Mouse (Mus musculus): ENCODE results near the gene Hk3.

The Hk3 gene

DNA sequence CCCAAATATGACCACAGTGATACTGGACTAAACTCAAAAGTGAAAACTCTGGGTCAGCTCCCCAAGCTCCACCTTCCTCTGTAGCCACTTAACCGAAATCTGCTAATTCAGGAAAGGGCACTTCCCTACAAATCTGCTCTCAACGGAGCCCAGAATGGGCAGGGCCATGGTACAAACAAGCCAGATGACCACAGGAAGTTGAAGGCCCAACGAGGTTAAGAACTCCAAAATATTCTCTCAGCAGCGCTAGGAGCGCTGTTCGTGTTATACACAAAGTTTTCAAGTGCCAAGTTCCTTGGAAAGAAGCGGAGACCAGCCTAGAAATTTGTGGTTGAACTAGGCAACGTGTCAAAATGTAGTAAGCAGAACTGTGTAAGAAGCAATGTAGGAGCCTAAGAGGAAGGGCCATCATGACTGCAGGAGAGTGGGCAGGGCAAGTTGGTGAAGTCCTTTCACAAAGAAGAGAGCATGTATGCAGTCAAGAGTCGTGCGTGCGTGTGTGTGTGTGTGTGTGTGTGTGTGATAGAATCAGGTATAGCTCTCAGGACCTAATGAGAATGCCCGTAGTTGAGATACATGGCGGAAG is at the start of gene Hk3:
Gene Hk3 (minus strand): TSS at position 192 of the 586 bp plus-strand sequence.
- DNase-seq = no peak

DNA sequence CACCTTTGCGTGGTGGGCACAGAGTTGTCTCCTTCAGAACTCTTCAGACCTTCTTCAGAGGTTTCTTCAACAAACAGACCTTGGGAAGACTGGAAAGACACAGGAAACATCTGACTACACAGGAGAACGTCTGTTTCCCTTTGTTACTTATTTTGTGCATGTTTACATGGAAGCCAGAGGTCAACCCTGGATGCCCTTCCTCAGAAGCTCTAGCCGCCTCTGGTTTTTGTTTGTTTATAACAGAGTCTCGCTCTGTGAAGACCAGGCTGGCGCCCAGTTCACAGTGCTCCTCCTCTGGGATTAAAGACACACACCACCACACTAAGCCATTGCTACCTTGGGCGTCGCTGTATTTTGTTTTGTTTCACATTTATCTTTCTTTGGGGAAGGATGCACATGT is 48.5 kb upstream of the Hk3 start:
- DNase-seq = no peak

GRCm38 (mm10) chr13:55063276-55063675 is 42.1 kb upstream of the Hk3 start:
- no peak for DNase-seq

DNA sequence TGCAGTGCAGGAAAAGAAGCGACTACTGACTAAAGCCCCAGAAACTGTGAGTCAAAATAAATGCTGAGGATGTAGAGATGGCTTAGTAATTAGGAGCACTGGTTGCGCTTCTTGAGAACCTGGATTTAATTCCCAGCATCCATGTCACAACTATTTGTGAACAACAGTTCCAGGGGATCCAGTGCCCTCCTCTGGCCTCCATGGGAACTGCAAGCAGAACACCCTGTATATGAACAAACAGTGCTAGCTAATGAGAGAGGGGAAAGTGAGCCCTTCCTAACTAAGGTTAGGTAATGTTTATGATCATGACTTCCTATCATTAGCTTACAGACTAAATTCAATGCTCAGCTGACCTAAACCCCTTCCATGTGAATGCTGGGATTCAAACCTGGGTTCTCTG is 36.9 kb upstream of the Hk3 start:
- peak; percentile 5 for DNase-seq

DNA sequence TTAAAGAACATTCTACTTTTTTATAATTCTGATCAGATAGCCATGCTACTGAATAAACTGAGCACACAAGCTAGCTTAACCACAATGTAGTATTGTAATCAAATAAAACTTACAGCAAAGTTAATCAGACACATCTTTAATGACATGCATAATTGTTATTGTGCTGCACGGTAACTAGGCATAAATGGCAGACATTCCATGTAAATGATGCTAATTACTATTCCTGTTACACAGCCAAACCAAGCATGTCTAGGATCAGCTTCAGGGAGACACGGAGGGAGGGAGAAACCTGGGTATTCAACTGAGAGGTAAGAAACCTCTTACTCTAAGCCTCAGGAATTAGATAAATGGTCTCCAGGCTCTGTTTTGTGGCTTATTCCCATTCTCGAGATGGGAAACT is 26.5 kb upstream of the Hk3 start:
- DNase-seq = no peak

DNA sequence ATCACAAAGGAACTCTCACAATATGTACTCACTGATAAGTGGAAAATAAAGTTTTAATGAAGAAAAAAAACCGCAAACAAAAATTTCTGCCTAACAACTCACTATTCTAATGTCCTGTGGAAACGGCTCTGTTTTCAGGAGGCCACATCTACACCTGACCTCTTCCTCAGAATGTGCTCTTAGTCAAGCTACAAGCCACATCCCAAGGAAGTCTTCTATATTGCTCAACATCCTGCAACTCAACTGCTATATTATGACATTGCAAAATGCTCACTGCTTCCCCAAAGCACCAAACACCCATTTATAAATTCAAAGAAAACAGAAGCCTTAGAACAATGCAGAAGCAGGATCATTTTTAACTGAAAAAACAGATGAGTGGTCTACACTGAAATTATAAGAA is 18.8 kb upstream of the Hk3 start:
- DNase-seq = no peak

DNA sequence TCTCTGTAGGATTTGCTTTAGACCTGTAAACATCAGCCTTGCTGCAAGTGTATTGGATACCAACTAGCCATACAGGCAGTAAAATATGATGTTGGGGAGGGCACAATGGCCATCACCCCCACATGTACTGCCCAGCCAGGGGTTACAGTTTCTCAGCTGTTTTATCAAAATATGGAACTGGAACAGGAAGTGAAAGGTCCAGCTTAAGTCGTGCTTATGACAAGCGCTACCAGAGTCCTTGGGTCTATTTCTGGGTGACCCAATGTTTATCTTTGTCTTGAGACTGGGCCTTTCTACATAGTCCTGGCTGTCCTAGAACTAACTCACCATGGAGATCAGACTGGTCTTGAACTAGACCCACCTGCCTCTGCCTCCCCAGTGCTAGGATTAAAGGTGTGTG is 3.0 kb upstream of the Hk3 start:
- DNase-seq = no peak

- peak; percentile 16 for DNase-seq
These were observed 1.5 kb upstream of the Hk3 start for GRCm38 (mm10) chr13:55022715-55023114.

- DNase-seq = no peak
These were observed 1.1 kb upstream of the Hk3 start for GRCm38 (mm10) chr13:55022256-55022655.

- no peak for DNase-seq
These were observed 1.1 kb downstream of the Hk3 start for GRCm38 (mm10) chr13:55020051-55020450.

- DNase-seq = no peak
These were observed 2.0 kb downstream of the Hk3 start for GRCm38 (mm10) chr13:55019181-55019580.

GRCm38 (mm10) chr13:55018700-55019099 is 2.5 kb downstream of the Hk3 start:
- DNase-seq = no peak

GRCm38 (mm10) chr13:55017898-55018599 is 3.1 kb downstream of the Hk3 start:
- DNase-seq = no peak

DNA sequence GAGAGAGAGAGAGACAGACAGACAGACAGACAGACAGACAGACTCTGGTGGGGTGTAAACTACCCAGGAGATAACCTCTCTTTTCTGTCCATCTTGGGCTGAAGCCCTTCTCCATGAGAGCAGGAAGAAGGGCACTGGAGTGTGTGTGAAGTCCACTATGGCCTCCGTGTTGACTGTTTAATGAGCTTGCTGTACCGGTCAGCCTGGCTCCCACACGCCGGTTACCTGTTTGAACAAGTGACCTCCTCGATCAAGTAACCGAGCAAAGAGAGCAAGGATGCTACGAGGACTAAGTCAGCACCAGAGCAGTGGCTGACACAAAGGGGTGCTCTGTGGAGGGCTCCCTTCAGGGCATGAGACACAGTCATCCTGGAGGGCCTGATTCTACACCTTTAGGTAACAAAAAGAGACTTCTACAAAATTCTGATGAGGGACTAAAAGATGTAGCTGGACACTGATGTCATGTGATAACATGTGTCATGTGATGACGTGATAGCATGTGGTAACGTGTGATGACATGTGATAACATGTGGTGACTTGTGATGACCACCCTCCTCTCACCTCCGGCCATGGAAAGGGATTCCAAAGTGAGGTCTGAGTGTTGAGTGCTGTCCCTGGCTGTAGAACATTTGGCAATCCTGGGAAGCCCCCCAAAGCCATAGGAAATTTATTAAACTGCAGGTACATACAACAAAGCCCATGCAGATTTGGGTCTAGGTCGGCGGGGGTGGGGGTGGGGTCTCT is 3.9 kb downstream of the Hk3 start:
- no peak for DNase-seq

- DNase-seq = no peak
These were observed 6.7 kb downstream of the Hk3 start for GRCm38 (mm10) chr13:55014451-55014850.

DNA sequence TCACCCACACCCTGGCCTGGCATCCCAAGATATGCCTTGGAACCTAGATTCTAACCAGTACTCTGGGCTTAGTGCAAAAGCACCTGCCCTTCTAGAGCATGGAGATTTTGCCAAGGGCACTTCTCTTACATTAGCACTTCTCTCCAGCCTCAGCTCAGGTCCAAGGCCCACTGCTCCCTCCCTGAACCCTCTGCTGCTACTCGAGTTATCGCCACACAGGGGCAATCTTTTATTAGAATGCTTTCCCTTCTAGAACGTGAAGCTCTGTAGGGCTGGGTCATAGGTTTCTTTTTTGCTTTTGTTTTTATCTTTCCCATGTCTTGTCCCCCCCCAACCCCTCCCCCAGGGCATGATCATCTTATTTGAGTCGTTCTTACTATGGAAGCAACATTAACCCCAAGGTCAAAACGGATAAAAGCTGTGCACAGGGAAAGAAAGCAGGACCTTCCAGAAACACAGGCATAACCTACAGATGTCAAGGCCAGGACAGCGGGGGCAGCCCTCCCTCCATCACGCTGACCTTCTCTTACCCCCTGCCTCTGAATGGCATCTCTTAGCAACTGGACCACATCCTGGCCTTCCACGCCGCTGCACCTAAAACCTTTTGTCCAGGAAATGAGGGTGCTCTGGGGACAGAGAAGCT is 7.4 kb downstream of the Hk3 start:
- DNase-seq = no peak

GRCm38 (mm10) chr13:55011981-55012478 is 9.2 kb downstream of the Hk3 start:
- no peak for DNase-seq

DNA sequence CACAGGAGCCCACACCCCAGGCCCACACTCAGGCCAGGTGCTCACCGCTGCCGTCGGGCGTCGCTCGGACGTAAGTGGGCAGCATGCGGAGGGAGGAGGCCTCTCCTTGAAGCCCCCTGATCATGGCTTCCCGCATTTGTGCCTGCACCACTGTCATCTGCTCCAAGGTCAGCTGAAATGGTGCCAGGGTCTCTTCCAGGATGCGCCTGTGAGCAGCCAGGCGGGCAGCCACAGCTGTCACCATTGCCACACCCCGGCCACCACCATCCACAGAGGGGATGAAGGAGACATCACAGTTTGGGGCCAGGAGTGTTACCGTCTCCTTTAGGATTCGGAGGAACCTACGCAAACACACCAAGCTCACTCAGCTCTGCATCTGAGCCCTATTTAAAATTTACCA is 10.1 kb downstream of the Hk3 start:
- DNase-seq = no peak

- no peak for DNase-seq
These were observed 12.6 kb downstream of the Hk3 start for GRCm38 (mm10) chr13:55008589-55008988.

- DNase-seq = no peak
These were observed 14.8 kb downstream of the Hk3 start for GRCm38 (mm10) chr13:55006415-55006742.

GRCm38 (mm10) chr13:55005691-55006414 is 15.3 kb downstream of the Hk3 start:
- no peak for DNase-seq

GRCm38 (mm10) chr13:55004646-55005045 is 16.5 kb downstream of the Hk3 start:
- no peak for DNase-seq

- no peak for DNase-seq
These were observed 19.1 kb downstream of the Hk3 start for GRCm38 (mm10) chr13:55002090-55002489.
